10 mouse cellular contexts compared by ENCODE assay signal in genomic region chr2:60807341-60808195, GRCm38 (mm10).
DNase-seq lines count a peak whose midpoint lies in the region; ATAC-seq and TF ChIP-seq lines count a peak whose summit lies in the region.
"Had no signal": no experiment of that assay in that cellular context is flagged by ENCODE, and none has a peak within 500 bp of the region (broad histone marks: within the 10 kb centered on the region; RNA-seq: fewer than 3 reads in every experiment).

No protein-coding gene starts in this region.

- peaks cover 6% of the 10 kb centered on the region; the same call in 1 of the 2 replicates for H3K27me3 ChIP-seq in hindbrain, embryonic 10.5 days (ENCODE audit: insufficient read depth, poor library complexity, severe bottlenecking)
- H3K27me3 ChIP-seq in hindbrain, postnatal 0 days (ENCODE audit: insufficient read depth, low read length): no peaks in the 10 kb centered on the region
- H3K27me3 ChIP-seq in C2C12 (ENCODE audit: control insufficient read depth, insufficient read depth, insufficient read length): no peaks in the 10 kb centered on the region
- no peaks in the 10 kb centered on the region for H3K27me3 ChIP-seq in intestine, postnatal 0 days (replicated peaks; ENCODE audit: control insufficient read depth, insufficient read depth, low read length)
- H3K27me3 ChIP-seq in forebrain, embryonic 11.5 days (ENCODE audit: control insufficient read depth, insufficient read depth, low read length): peaks cover 55% of the 10 kb centered on the region
- H3K27me3 ChIP-seq in forebrain, embryonic 14.5 days (replicated peaks; ENCODE audit: control insufficient read depth, insufficient read depth, low read length): peaks cover 51% of the 10 kb centered on the region

- H3K9me3 ChIP-seq in hindbrain, embryonic 10.5 days: no peaks in the 10 kb centered on the region
- H3K9me3 ChIP-seq in hindbrain, postnatal 0 days (ENCODE audit: low read length): no peaks in the 10 kb centered on the region
- no peaks in the 10 kb centered on the region for H3K9me3 ChIP-seq in intestine, postnatal 0 days (ENCODE audit: control insufficient read depth)
- no peaks in the 10 kb centered on the region for H3K9me3 ChIP-seq in forebrain, embryonic 11.5 days (ENCODE audit: control insufficient read depth, low read length)
- no peaks in the 10 kb centered on the region for H3K9me3 ChIP-seq in forebrain, embryonic 14.5 days (replicated peaks; ENCODE audit: control insufficient read depth, low read length)
- H3K9me3 ChIP-seq: midbrain, embryonic 12.5 days had no signal

- H3K4me2 ChIP-seq in hindbrain, postnatal 0 days (ENCODE audit: low read depth, low read length): no peak overlapping the region
- peak overlapping the region; percentile 46 for H3K4me2 ChIP-seq in intestine, postnatal 0 days (replicated peaks; ENCODE audit: low read depth)
- no peak overlapping the region for H3K4me2 ChIP-seq in forebrain, embryonic 11.5 days (ENCODE audit: low read depth, low read length, severe bottlenecking)
- no peak overlapping the region for H3K4me2 ChIP-seq in forebrain, embryonic 14.5 days (ENCODE audit: low read length)
- H3K4me2 ChIP-seq: midbrain, embryonic 12.5 days had no signal

- H3ac ChIP-seq in C2C12 (ENCODE audit: control insufficient read depth, insufficient read length, low read depth): no peak overlapping the region

- ATAC-seq in hindbrain, postnatal 0 days: no peak
- peak; percentile 57 for ATAC-seq in intestine, postnatal 0 days
- no peak for ATAC-seq in forebrain, embryonic 11.5 days (replicated peaks; ENCODE audit: low FRiP score)
- no peak for ATAC-seq in forebrain, embryonic 14.5 days

- peaks cover 100% of the 10 kb centered on the region for H3K79me2 ChIP-seq in C2C12 (ENCODE audit: control insufficient read depth, insufficient read depth)

- H3K36me3 ChIP-seq in hindbrain, embryonic 10.5 days: no peaks in the 10 kb centered on the region
- H3K36me3 ChIP-seq in hindbrain, postnatal 0 days (ENCODE audit: insufficient read depth, low read length): no peaks in the 10 kb centered on the region
- peaks cover 42% of the 10 kb centered on the region for H3K36me3 ChIP-seq in C2C12 (ENCODE audit: control insufficient read depth, insufficient read depth)
- no peaks in the 10 kb centered on the region for H3K36me3 ChIP-seq in intestine, postnatal 0 days (ENCODE audit: control insufficient read depth, insufficient read depth)
- no peaks in the 10 kb centered on the region for H3K36me3 ChIP-seq in forebrain, embryonic 11.5 days (ENCODE audit: control insufficient read depth, insufficient read depth, low read length)
- no peaks in the 10 kb centered on the region for H3K36me3 ChIP-seq in forebrain, embryonic 14.5 days (ENCODE audit: control insufficient read depth, insufficient read depth, low read length)
- H3K36me3 ChIP-seq: midbrain, embryonic 12.5 days had no signal

- no peak overlapping the region for H3K4me3 ChIP-seq in hindbrain, embryonic 10.5 days
- H3K4me3 ChIP-seq in hindbrain, postnatal 0 days (ENCODE audit: low read length): no peak overlapping the region
- H3K4me3 ChIP-seq in C2C12 (ENCODE audit: insufficient read depth, poor library complexity, severe bottlenecking): no peak overlapping the region
- no peak overlapping the region for H3K4me3 ChIP-seq in bone marrow macrophage, adult 2 months (ENCODE audit: insufficient read depth, low read length)
- 0 out of 2 replicates have a peak overlapping the region, but pooled peaks have one; percentile 5 for H3K4me3 ChIP-seq in intestine, postnatal 0 days (ENCODE audit: low read depth, low read length)
- no peak overlapping the region for H3K4me3 ChIP-seq in forebrain, embryonic 11.5 days (ENCODE audit: low read depth, low read length)
- no peak overlapping the region for H3K4me3 ChIP-seq in forebrain, embryonic 14.5 days (ENCODE audit: low read depth, low read length)
- H3K4me3 ChIP-seq: midbrain, embryonic 12.5 days had no signal

- no peak for DNase-seq in hindbrain, embryonic 10.5 days (ENCODE audit: low spot score)
- DNase-seq in hindbrain, postnatal 0 days (ENCODE audit: low spot score): no peak
- DNase-seq in forebrain, embryonic 11.5 days (ENCODE audit: low spot score): no peak
- no peak for DNase-seq in forebrain, embryonic 14.5 days (ENCODE audit: low spot score)
- no peak for DNase-seq in left cerebral cortex, postnatal 4 days
- DNase-seq: kidney, adult 9 months had no signal

- H3K27ac ChIP-seq in hindbrain, embryonic 10.5 days: peak overlapping the region; percentile 3; the same call in 1 of the 2 replicates
- H3K27ac ChIP-seq in hindbrain, postnatal 0 days: no peak overlapping the region
- 0 out of 2 replicates have a peak overlapping the region, but pooled peaks have one; percentile 28 for H3K27ac ChIP-seq in bone marrow macrophage, adult 2 months (ENCODE audit: insufficient read depth, low read depth, low read length)
- peak overlapping the region; percentile 60 for H3K27ac ChIP-seq in intestine, postnatal 0 days (ENCODE audit: low read depth, low read length)
- no peak overlapping the region for H3K27ac ChIP-seq in forebrain, embryonic 11.5 days (ENCODE audit: low read depth, low read length)
- no peak overlapping the region for H3K27ac ChIP-seq in forebrain, embryonic 14.5 days (ENCODE audit: low read depth, low read length)
- H3K27ac ChIP-seq: midbrain, embryonic 12.5 days had no signal

- WGBS in hindbrain, embryonic 10.5 days: 88% methylated on average over 11 of the region's 11 CpGs
- 73% methylated on average over 11 of the region's 11 CpGs for WGBS in hindbrain, postnatal 0 days
- 26% methylated on average over 11 of the region's 11 CpGs for WGBS in intestine, postnatal 0 days
- WGBS in forebrain, embryonic 11.5 days: 85% methylated on average over 11 of the region's 11 CpGs
- 86% methylated on average over 11 of the region's 11 CpGs for WGBS in forebrain, embryonic 14.5 days

- intact Hi-C loops in left cerebral cortex, postnatal 4 days (cut with DNase I): no loop called here

- peaks cover 80% of the 10 kb centered on the region for H3K79me3 ChIP-seq in C2C12 (ENCODE audit: low read depth)

- no peak for TF ChIP-seq CTCF in hindbrain, postnatal 0 days (IDR thresholded peaks at IDR 0.05; ENCODE audit: low read depth)
- no peak for TF ChIP-seq CTCF in C2C12 (IDR thresholded peaks at IDR 0.05; ENCODE audit: control insufficient read depth, insufficient read depth, insufficient read length)
- no peak for TF ChIP-seq CTCF in bone marrow macrophage, adult 2 months (IDR thresholded peaks at IDR 0.05; ENCODE audit: low read depth, low read length)
- no peak for TF ChIP-seq CTCF in intestine, postnatal 0 days (IDR thresholded peaks at IDR 0.05; ENCODE audit: low read depth)

- no peak for TF ChIP-seq POLR2A in bone marrow macrophage, adult 2 months (IDR thresholded peaks at IDR 0.05; ENCODE audit: borderline replicate concordance, low read depth, low read length)

- peaks cover 42% of the 10 kb centered on the region for H3K4me1 ChIP-seq in hindbrain, embryonic 10.5 days (replicated peaks)
- H3K4me1 ChIP-seq in hindbrain, postnatal 0 days (ENCODE audit: insufficient read depth, low read length): 0 out of 2 replicates have a peak, but pooled peaks cover 5% of the 10 kb centered on the region
- H3K4me1 ChIP-seq in bone marrow macrophage, adult 2 months (ENCODE audit: control insufficient read depth, insufficient read depth, low read length): peaks cover 53% of the 10 kb centered on the region
- H3K4me1 ChIP-seq in intestine, postnatal 0 days (replicated peaks; ENCODE audit: control insufficient read depth, insufficient read depth, low read length): peaks cover 12% of the 10 kb centered on the region; the same call in 1 of the 2 replicates
- H3K4me1 ChIP-seq in forebrain, embryonic 11.5 days (replicated peaks; ENCODE audit: control insufficient read depth, insufficient read depth, low read length): no peaks in the 10 kb centered on the region
- no peaks in the 10 kb centered on the region for H3K4me1 ChIP-seq in forebrain, embryonic 14.5 days (ENCODE audit: control insufficient read depth, insufficient read depth, low read length)
- H3K4me1 ChIP-seq: midbrain, embryonic 12.5 days had no signal

- no peak overlapping the region for H3K9ac ChIP-seq in hindbrain, postnatal 0 days (replicated peaks; ENCODE audit: low read length)
- H3K9ac ChIP-seq in intestine, postnatal 0 days (ENCODE audit: low read depth, low read length): no peak overlapping the region
- H3K9ac ChIP-seq in forebrain, embryonic 11.5 days (ENCODE audit: low read length): no peak overlapping the region
- H3K9ac ChIP-seq in forebrain, embryonic 14.5 days (ENCODE audit: low read length): no peak overlapping the region
- H3K9ac ChIP-seq: midbrain, embryonic 12.5 days had no signal

TF ChIP-seq in C2C12, 6 proteins besides CTCF, POLR2A, EP300 and RAD21:
- peak; percentile 66 for TF ChIP-seq CEBPB (IDR thresholded peaks at IDR 0.05; ENCODE audit: low read depth)
- no peak for TF ChIP-seq USF1 (IDR thresholded peaks at IDR 0.05; ENCODE audit: low read depth)
TF ChIP-seq in C2C12: peak in this region for 1.

Comparison
In these comparisons a context has a peak if more than half of its experiments do, and no peak if none do; other contexts are left out.
1. H3K27ac ChIP-seq: peak in hindbrain, embryonic 10.5 days (single experiment), bone marrow macrophage, adult 2 months (single experiment) and intestine, postnatal 0 days (single experiment); none in hindbrain, postnatal 0 days (single experiment), forebrain, embryonic 11.5 days (single experiment) and forebrain, embryonic 14.5 days (single experiment).